Mouse (Mus musculus) embryo, embryonic 11.5 days (tissue): ENCODE data around the gene Pced1b.
"Not testable (repeated sequence)": the region's sequence is repeated elsewhere in the genome, so short reads cannot be mapped to it uniquely, and the experiment has no call there.

Experiments used
- DNase-seq: peaks from one replicate; pipeline ENCODE4 v3.0.0-alpha.2; 2012; ENCODE audit warnings: low read depth, low spot score

Pced1b gene

GRCm38 (mm10) chr15:97372043-97372442, 125.1 kb downstream of the Pced1b start:
- not testable (repeated sequence) for DNase-seq

GRCm38 (mm10) chr15:97372611-97373131, 125.8 kb downstream of the Pced1b start:
- no peak for DNase-seq

- no peak for DNase-seq
These were observed 126.5 kb downstream of the Pced1b start for GRCm38 (mm10) chr15:97373203-97374084.

GRCm38 (mm10) chr15:97374085-97374844, 127.4 kb downstream of the Pced1b start:
- no peak for DNase-seq

GRCm38 (mm10) chr15:97374845-97375720, 128.2 kb downstream of the Pced1b start:
- DNase-seq, result no peak

- DNase-seq, result no peak
These were observed 129.3 kb downstream of the Pced1b start for GRCm38 (mm10) chr15:97376081-97376742.

GRCm38 (mm10) chr15:97376792-97377222, 129.9 kb downstream of the Pced1b start:
- no peak for DNase-seq

- DNase-seq, result no peak
These were observed 131.2 kb downstream of the Pced1b start for GRCm38 (mm10) chr15:97378061-97378460.

- no peak for DNase-seq
These were observed 132.8 kb downstream of the Pced1b start for GRCm38 (mm10) chr15:97379489-97380304.

GRCm38 (mm10) chr15:97382567-97382966, 135.7 kb downstream of the Pced1b start:
- no peak for DNase-seq

- no peak for DNase-seq
These were observed 136.7 kb downstream of the Pced1b start for GRCm38 (mm10) chr15:97383523-97384141.

- DNase-seq, result no peak
These were observed 137.5 kb downstream of the Pced1b start for GRCm38 (mm10) chr15:97384170-97385018.

- not testable (repeated sequence) for DNase-seq
These were observed 138.3 kb downstream of the Pced1b start for GRCm38 (mm10) chr15:97385174-97385573.

GRCm38 (mm10) chr15:97387793-97388192, 140.9 kb downstream of the Pced1b start:
- no peak for DNase-seq

- no peak for DNase-seq
These were observed 142.7 kb downstream of the Pced1b start for GRCm38 (mm10) chr15:97389577-97389976.

- no peak for DNase-seq
These were observed 143.9 kb downstream of the Pced1b start for GRCm38 (mm10) chr15:97390778-97391177.

GRCm38 (mm10) chr15:97391436-97391835, 144.5 kb downstream of the Pced1b start:
- DNase-seq, result no peak

GRCm38 (mm10) chr15:97394561-97394960, 147.7 kb downstream of the Pced1b start:
- no peak for DNase-seq
